Mouse (Mus musculus) mesoderm, embryonic 11.5 days (tissue): ENCODE measurements around the gene Myo10.

Source experiments
- DNase-seq: peaks from one replicate; pipeline ENCODE4 v3.0.0-alpha.2; 2012; ENCODE audit warnings: low read depth, low spot score

Gene Myo10

GRCm38 (mm10) chr15:25843086-25843991, 221.0 kb downstream of the Myo10 start, which contains the start of gene Retreg1:
Retreg1 (plus strand) TSS chr15:25843180.
- peak; percentile 47 for DNase-seq

GRCm38 (mm10) chr15:25844013-25844570, 221.8 kb downstream of the Myo10 start:
- no peak for DNase-seq

GRCm38 (mm10) chr15:25844771-25845170, 222.4 kb downstream of the Myo10 start:
- DNase-seq, result no peak

DNA sequence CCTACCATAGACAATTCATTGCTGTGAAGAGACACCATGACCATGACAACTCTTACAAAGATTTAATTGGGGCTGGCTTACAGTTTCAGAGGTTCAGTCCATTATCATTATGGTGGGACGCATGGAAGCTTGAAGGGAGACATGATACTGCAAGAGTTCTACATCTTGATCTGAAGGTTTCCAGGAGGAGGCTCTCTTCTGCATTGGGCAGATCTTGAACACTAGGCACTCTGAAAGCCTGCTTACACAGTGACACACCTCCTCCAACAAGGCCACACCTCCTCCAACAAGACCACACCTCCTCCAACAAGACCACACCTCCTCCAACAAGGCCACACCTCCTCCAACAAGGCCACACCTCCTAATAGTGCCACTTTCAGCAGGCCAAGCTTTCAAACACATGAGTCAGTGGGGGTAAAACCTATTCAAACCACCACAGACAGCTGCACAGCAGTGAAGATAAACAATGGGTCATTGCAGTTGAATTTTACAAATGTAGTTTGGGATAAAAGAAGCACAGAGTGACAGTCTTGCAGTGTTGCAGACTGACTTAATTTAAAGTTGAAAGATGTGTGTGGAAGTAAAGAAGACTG, 225.3 kb downstream of the Myo10 start:
- DNase-seq, result no peak

GRCm38 (mm10) chr15:25850552-25850951, 228.2 kb downstream of the Myo10 start:
- DNase-seq, result no peak

DNA sequence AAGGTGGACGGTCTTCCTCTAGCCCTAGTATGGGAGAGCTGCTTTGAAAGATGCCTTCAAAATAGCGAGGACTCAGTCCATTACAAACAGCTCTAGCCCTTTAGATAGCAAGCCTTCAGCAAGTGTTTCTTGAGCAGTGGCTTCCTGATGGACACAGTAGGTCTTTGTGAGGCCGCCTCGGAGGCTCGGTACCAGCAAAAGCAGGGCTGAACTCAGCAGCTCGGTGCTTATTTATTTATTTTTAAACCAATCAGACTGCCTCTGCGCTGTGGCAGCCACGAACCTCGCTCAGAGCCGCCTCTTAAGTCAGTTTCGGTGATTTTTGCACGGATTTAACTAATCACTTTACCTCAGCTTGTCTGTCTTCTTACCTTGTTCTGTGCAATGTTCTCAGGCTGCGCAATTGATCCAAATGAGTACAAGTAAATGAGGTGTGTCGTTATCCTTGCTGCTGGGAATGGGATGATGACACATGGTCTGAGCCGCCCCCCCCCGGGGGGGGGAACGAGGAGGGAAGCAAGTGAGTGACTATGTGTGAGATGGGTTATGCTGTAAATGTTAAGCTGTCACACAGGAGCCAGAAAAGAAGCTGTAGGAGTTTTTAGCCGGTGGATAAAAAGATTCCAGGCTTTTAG, 232.1 kb downstream of the Myo10 start:
- no peak for DNase-seq

DNA sequence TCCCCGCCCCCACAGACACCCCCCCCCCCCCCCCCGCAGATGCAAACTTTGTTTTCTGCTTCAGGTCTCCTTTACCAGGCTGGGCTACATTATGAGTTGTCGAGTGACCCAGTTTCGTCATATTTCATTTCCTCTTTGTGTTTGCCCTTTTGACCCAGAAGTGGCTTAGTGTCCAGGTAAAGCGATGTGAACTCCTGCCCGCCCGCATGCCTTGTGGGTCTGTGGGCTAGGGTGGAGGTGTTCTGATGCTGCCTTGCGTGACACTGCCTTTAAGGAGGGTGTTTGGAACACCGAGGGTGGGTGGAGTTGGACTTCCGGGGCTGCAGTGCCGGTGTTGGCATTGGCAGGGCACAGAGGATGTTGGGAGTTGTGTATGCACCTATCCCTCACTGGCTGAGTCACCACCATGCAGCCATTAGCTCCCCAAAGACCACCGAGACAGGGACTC, 236.3 kb downstream of the Myo10 start:
- DNase-seq, result no peak

GRCm38 (mm10) chr15:25859469-25859868, 237.1 kb downstream of the Myo10 start:
- DNase-seq, result no peak

- DNase-seq, result no peak
Observed at GRCm38 (mm10) chr15:25861900-25862299, 239.6 kb downstream of the Myo10 start.
